Mouse (Mus musculus) granulocyte monocyte progenitor cell, adult 5-6 weeks (primary cell): ENCODE data around the gene Slc44a3. TPM values are rescaled to one million over a fixed set of nuclear protein-coding genes. Genes with fewer than 3 reads are reported as not detected.

ENCODE experiments used
- total RNA-seq, 2 experiments: library from RNA; stranded (forward) in 1 of 2; stranded (reverse) in 1 of 2; fragments of 200-712, 200-1000 nt in 1 of 2; fragments of >200 nt in 1 of 2; fragmentation: Nextera tagmentation in 1 of 2; gene quantifications; 2 replicates each; pipeline ENCODE4 v1.2.3; 2014 to 2017

The Slc44a3 gene
- total RNA-seq, 2 experiments from 2014 or later: not detected

Other genes with a start within 250 kb of the Slc44a3 start
- gene Tmem56, start 249.3 kb downstream of the Slc44a3 start, total RNA-seq (2014; fragmentation: Nextera tagmentation): 0.04 TPM in 1 of 2 replicates, not detected in the other
- 0.04 and 0.21 TPM in 2 replicates for gene Tmem56, start 249.3 kb downstream of the Slc44a3 start, total RNA-seq (2017)
- 20.4 and 28.5 TPM in 2 replicates for gene Alg14, start 240.6 kb downstream of the Slc44a3 start, total RNA-seq (2014; fragmentation: Nextera tagmentation)
- gene Alg14, start 240.6 kb downstream of the Slc44a3 start, total RNA-seq (2017): 8.4 and 13.0 TPM in 2 replicates
- gene Cnn3, start 105.9 kb downstream of the Slc44a3 start, total RNA-seq (2014; fragmentation: Nextera tagmentation): 34.5 and 37.7 TPM in 2 replicates
- gene Cnn3, start 105.9 kb downstream of the Slc44a3 start, total RNA-seq (2017): 24.6 and 28.0 TPM in 2 replicates
- gene 4930432M17Rik, start 138.4 kb upstream of the Slc44a3 start, total RNA-seq (2014; fragmentation: Nextera tagmentation): not detected in 2 replicates
- gene 4930432M17Rik, start 138.4 kb upstream of the Slc44a3 start, total RNA-seq (2017): not detected in 2 replicates
- 1.1 and 7.2 TPM in 2 replicates for gene F3, start 191.1 kb upstream of the Slc44a3 start, total RNA-seq (2014; fragmentation: Nextera tagmentation)
- gene F3, start 191.1 kb upstream of the Slc44a3 start, total RNA-seq (2017): 0.26 and 2.3 TPM in 2 replicates